Mouse (Mus musculus): ENCODE results near the gene Cers4.

DNA sequence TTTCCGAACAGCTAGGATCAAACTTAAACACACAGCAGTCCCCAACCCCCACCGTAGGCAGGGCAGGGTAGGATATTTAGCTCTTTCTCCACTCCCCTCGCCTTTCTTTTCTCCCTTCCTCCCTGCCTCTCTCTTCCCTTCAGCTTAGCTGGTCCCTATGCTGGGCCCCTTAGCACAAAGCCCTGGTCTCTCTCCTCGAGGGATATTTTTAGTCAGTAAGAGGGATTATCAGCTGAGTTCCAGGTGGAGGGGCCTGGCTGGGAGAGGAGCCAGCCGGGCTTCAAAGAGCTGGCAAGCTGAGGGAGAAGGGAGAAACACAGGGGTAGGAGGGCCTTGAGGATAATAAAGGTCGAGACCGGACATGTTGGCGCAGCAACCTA is 19.3 kb downstream of the Cers4 start:
- TF ChIP-seq CTCF (IDR thresholded peaks at IDR 0.05; ENCODE audit: borderline replicate concordance, insufficient read depth, low read length), result no peak
- TF ChIP-seq POLR2A (IDR thresholded peaks at IDR 0.05; ENCODE audit: low read depth, low read length), result no peak

All from embryonic fibroblast, embryonic 13.5 days (primary cell).